Mouse (Mus musculus): ENCODE measurements around the gene Polr2g.

The Polr2g gene

DNA sequence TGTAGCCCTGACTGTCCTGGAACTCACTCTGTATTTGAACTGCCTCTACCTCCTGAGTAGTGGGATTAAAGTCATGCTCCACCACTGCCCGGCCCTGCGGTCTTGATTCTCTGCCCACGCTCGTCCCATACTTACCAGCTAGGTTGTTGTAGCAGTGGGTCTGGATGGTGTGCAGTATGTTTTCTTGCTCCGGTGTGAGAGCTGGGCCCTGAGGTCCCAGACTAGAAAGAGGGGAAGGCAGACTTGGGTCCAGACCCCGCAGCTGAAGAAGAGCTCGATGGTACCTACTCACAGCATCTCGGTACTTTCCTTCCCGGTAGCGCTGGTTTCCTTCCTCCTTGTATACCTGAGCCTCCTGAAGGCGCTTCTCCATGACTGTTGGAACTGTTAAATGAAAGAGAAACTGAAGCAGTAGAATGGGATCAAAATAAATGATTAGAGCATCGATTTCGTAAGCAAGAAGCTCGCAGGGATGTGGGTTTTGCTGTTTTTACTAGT lies 20.0 kb upstream of the Polr2g start:
- DNase-seq (ENCODE audit: low read depth in 2 of 2, low spot score in 2 of 2), result no peak

DNA sequence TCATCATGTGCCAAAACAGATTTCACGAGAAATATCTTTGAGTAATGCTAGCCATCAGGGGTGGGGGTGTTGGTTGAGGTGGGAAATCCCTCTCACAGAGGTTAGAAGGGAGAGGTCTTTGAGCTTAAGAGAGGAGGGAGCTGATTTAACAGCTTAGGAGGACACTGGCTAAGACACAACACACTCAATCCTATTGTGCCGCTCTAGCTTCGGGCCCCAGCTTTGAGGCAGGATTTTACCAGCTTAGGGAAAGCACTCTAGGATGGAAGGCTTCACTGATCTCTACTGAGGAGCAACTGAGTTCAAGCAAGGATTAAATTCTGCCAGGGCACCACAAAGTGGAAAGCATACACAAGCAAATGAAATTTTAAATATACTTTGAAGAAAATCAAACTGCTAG lies 18.6 kb upstream of the Polr2g start:
- no peak for DNase-seq (ENCODE audit: low read depth in 2 of 2, low spot score in 2 of 2)

- no peak for DNase-seq (ENCODE audit: low read depth in 2 of 2, low spot score in 2 of 2)
Observed at GRCm38 (mm10) chr19:8815812-8816211, 17.4 kb upstream of the Polr2g start.

DNA sequence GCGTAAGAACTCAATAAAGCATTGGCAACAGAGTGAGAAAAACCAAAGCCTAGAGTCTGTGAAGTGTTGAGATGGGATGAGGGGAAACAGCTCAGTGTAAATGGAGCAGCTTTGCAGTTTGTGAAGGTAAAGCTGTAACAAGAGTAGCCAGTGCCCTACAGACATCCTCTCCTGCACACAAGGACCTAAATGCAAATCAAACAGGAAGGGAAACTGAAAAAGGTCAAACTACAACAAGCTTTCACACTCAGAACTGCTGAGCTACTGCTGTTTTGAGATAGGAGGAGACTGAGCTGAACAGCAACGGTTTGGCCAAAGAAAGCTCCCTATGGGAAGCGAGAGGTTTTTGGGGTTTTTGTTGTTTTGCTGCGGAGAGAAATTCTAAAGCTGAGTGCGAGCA lies 8.4 kb upstream of the Polr2g start:
- DNase-seq (ENCODE audit: low read depth in 2 of 2, low spot score in 2 of 2), result no peak

- no peak for DNase-seq (ENCODE audit: low read depth in 2 of 2, low spot score in 2 of 2)
Observed at GRCm38 (mm10) chr19:8803879-8804660, 5.7 kb upstream of the Polr2g start.

GRCm38 (mm10) chr19:8803204-8803780 lies 4.9 kb upstream of the Polr2g start:
- no peak for DNase-seq (ENCODE audit: low read depth in 2 of 2, low spot score in 2 of 2)

DNA sequence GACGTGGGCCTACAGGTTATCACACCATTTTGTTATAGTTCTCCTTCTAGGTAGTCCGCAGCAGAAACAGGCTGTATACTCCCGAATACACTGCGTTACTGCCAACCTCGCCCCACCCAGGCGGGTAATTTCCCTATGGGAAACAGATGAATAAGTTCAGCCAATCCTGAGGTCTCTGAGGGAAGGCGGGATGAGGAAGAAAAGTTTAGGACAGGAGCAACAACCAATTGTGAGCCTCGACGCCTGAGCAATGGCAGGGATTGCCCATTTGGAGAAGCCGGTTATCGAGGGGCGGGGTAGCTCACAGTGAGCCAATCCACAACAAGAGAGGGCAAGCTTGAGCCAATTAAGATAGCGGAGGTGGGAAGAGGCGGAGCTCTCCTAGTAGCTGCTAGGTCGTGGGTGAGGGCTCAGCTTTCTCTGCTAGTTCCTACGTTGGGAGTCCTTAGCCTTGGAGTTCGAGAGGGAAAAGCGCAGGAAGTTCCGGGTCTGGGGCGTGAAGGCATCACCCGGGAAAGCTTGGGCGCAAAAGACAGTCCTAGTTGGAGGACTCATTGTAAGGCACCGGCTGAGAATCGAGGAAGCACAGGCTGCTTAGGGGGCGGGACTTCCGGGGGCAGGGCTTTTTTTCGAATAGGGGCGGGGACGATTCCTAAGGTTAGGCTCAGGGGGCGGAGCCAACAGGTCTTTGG lies 3.9 kb upstream of the Polr2g start, which contains the start of gene Zbtb3:
Gene Zbtb3, plus strand, starts transcription at position 426 of the 692 bp plus-strand sequence.
- peak; percentile 85 to 91 for DNase-seq (ENCODE audit: low read depth in 2 of 2, low spot score in 2 of 2)

DNA sequence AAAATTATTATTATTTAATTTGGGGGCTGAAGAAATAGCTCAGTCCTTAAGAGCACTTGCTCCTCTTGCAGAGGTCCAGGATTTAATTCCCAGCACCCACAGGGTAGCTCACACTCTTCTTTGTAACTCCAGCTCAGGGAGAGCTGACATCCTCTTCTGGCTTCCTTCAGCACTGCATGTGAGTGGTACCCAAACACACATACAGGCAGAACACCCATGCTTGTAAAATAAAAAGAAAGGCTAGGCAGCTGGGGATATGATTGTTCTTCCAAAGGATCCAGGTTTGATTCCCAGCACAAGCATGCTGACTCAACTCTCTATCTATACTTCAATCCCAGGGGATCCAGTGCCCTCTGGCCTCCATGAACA lies 554 bp upstream of the Polr2g start:
- no peak for DNase-seq (ENCODE audit: low read depth in 2 of 2, low spot score in 2 of 2)

DNA sequence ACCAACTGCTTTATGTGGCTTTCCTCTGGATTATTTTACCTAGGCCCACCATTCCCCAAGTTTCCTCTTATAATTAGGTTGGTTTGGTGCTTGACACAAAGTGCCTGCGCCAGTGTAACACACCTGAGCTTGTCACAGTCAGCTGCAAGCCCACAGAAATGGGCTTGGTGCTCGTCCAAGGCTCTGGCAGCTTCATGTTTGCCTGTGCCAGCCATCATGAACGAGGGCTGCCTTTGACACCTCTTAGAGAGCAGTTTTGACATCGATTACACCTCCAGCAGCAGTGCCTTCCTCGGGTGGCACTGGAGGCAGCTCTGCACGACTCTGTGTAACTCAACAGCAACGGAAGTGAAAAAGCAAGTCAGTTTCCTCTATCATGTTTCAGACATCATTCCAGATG lies 8.2 kb downstream of the Polr2g start:
- DNase-seq (ENCODE audit: low read depth in 2 of 2, low spot score in 2 of 2), result no peak

GRCm38 (mm10) chr19:8789171-8789570 lies 9.2 kb downstream of the Polr2g start:
- no peak for DNase-seq (ENCODE audit: low read depth in 2 of 2, low spot score in 2 of 2)

DNA sequence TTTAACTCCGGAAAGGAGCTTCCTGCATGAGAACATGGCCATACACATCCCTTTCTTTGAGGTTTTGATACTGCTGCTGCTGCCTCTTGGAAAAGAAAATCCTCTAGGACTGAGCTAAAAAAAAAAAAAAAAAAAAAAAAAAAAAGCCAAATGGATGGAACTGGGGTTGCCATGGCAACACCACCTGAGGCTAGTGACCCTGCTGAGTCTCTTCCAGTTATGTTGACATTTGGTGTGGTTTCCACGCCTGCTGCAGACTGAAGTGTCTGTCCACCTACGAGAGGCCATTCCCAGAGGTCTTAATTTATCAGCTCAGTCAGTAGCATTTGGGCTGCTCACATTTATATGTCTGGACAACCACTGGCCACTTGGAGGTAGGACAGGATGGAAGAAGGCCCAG lies 9.9 kb downstream of the Polr2g start:
- no peak for DNase-seq (ENCODE audit: low read depth in 2 of 2, low spot score in 2 of 2)

DNA sequence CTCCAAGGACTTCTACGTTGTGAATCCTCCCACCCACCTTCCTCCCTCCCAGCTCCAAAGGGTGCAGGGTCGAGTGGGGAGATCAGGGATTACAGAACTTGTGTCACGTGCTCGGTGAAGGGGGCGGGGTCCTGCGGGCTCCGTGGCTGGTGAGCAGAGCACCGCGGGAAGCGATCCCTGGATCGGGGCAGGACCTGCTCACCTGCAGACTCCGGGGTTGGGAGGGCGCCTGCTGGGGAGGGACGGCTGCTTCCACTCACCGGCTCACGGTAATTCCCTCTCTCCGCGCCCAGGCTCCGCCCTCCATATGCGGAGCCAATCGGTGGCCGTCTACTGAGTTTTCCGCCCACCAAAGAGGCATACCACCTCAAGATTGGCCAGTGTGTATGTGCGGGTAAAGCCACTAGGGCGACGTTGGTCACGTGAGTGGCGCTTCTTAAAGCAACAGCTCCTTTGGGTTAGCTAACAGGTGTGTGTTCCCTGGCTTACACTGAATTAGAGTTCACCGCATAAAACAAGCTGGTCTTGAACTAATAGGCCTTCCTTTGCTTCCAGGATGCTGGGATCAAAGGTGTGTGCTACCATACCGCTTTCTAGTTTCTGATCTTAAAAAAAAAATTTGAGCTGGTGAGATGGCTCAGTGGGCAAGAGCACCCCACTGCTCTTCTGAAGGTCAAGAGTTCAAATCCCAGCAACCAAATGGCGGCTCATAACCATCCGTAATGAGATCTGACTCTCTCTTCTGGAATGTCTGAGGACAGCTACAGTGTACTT lies 12.2 kb downstream of the Polr2g start, which contains the start of gene Taf6l:
Gene Taf6l, minus strand, starts transcription at position 410 of the 774 bp plus-strand sequence.
- peak; percentile 83 to 90 for DNase-seq (ENCODE audit: low read depth in 2 of 2, low spot score in 2 of 2)

DNA sequence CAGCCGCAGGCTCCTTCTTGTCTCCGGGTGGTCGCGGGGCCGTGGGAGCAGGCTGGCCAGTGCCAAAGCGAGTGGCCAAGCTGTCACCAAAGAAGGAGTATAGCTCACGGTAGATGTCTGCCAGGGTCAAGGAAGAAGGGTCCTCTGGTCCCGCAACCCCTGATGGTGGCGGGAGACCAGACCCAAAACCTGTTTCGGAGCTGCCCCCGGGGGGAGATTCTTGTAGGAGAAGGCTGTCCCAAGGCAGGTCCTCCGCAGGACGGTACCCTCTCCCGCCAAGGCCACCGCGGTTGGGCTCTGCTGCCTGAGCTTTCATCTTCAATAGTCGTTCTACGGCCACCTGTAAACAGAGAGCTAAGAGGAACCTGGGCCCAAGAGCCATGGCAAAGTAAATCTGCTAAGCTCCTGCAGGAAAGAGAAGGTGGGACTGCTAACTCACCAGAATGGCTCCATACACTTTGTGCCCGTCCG lies 23.4 kb downstream of the Polr2g start:
- no peak for DNase-seq (ENCODE audit: low read depth in 2 of 2, low spot score in 2 of 2)

DNA sequence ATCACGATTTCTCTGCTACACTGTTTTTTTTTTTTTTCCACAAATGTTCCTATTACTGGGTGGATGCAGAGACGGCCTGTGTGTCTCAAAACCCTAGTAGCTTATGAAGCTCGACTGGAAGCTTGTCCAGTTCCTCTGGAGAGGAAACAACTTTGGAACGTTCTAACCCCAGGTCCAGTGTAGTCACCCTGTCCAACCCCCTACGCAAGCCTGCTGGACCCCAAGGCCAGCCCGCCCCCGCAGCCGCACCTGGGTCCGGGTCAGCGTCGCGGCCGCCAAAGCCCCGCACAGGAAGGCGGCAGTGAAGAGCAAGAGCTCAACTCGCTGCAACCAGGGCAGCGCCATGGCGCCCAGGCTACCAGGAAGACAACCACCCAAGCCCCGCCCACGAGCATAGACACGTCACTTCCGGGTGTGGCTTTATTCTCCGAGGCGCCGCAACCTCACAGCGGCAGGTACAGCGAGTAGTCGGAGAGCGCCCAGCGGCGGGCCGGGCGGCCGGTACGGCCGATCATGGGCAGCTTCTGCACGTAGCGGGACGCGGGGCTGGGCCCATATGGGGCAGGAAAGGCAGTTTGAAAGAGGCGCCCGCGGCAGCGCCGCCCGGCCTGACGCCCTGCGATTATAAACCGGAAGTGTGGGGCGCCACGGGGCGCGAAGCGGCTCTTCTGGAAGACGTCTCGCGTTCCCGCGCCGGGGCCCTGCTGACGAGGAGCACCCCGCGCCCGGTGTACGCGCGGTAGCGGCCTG lies 24.1 kb downstream of the Polr2g start, which contains the start of gene Tmem179b:
Gene Tmem179b, minus strand, starts transcription at position 382 of the 750 bp plus-strand sequence.
- peak; percentile 95 to 98 for DNase-seq (ENCODE audit: low read depth in 2 of 2, low spot score in 2 of 2)

GRCm38 (mm10) chr19:8773409-8773808 lies 25.0 kb downstream of the Polr2g start:
- DNase-seq (ENCODE audit: low read depth in 2 of 2, low spot score in 2 of 2), result no peak

DNA sequence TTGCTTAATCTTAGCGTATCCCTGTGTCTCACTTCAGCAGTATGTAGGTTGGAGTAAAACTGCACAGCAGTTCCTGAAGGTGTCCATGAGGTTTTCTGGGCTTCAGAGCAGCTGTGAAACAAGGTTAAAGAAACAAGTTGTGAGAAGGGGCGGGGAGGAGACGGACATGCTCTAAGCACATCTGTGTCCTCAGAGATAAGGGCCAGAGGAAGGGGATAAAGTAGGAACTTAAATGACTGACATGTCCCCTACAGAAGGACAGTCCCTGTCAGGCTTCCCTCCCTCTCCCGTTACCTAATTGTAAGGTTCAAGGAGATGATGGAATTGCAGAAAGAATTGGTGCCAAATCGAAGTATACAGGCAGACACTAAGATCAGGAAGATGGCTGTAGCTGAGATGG lies 25.4 kb downstream of the Polr2g start:
- no peak for DNase-seq (ENCODE audit: low read depth in 2 of 2, low spot score in 2 of 2)

- DNase-seq (ENCODE audit: low read depth in 2 of 2, low spot score in 2 of 2), result peak; percentile 72 to 75
Observed at GRCm38 (mm10) chr19:8770567-8771270, 27.7 kb downstream of the Polr2g start, which contains the start of gene Tmem223. Tmem223 (plus strand) TSS chr19:8770996.

GRCm38 (mm10) chr19:8765562-8765961 lies 32.8 kb downstream of the Polr2g start:
- DNase-seq (ENCODE audit: low read depth in 2 of 2, low spot score in 2 of 2), result no peak

- no peak for DNase-seq (ENCODE audit: low read depth in 2 of 2, low spot score in 2 of 2)
Observed at GRCm38 (mm10) chr19:8763276-8763675, 35.1 kb downstream of the Polr2g start.

GRCm38 (mm10) chr19:8760757-8761156 lies 37.6 kb downstream of the Polr2g start:
- no peak for DNase-seq (ENCODE audit: low read depth in 2 of 2, low spot score in 2 of 2)

Data from CD8-positive naive resting alpha-beta T cell, adult 2 months (primary cell).